Comparison of ENCODE assay signal across 8 mouse cellular contexts in genomic region chr7:67758858-67759628, GRCm38 (mm10). TPM values are rescaled to one million over a fixed set of nuclear protein-coding genes. Genes with fewer than 3 reads are reported as not detected.
DNase-seq lines count a peak whose midpoint lies in the region; ATAC-seq lines count a peak whose summit lies in the region.

No protein-coding gene starts in this region.

- H3K9me3 ChIP-seq in kidney, embryonic 16.5 days (ENCODE audit: low read length) = no peaks in the 10 kb centered on the region
- no peaks in the 10 kb centered on the region for H3K9me3 ChIP-seq in limb, embryonic 15.5 days
- H3K9me3 ChIP-seq in midbrain, embryonic 16.5 days (replicated peaks; ENCODE audit: control insufficient read depth, low read length, poor library complexity, severe bottlenecking) = no peaks in the 10 kb centered on the region

- under 1% methylated on average over 91 of the region's 92 CpGs for WGBS in kidney, embryonic 16.5 days
- WGBS in limb, embryonic 15.5 days = under 1% methylated on average over 91 of the region's 92 CpGs
- WGBS in midbrain, embryonic 16.5 days = under 1% methylated on average over 92 of the region's 92 CpGs

- ATAC-seq in kidney, embryonic 16.5 days (ENCODE audit: low FRiP score, low TSS enrichment) = peak; percentile 82
- peak; percentile 62 for ATAC-seq in limb, embryonic 15.5 days (ENCODE audit: insufficient number of reproducible peaks, low FRiP score, low TSS enrichment, low read depth)
- peak; percentile 87 for ATAC-seq in midbrain, embryonic 16.5 days

- H3K4me3 ChIP-seq in kidney, embryonic 16.5 days (ENCODE audit: low read length) = peak overlapping the region; percentile 53
- peak overlapping the region; percentile 60 for H3K4me3 ChIP-seq in limb, embryonic 15.5 days
- H3K4me3 ChIP-seq in midbrain, embryonic 16.5 days (ENCODE audit: low read depth, low read length) = peak overlapping the region; percentile 72

- H3K4me1 ChIP-seq in kidney, embryonic 16.5 days (ENCODE audit: insufficient read depth, low read length) = peaks cover 10% of the 10 kb centered on the region
- H3K4me1 ChIP-seq in limb, embryonic 15.5 days = peaks cover 22% of the 10 kb centered on the region
- H3K4me1 ChIP-seq in midbrain, embryonic 16.5 days (ENCODE audit: control insufficient read depth, insufficient read depth, low read length) = peaks cover 4% of the 10 kb centered on the region; the same call in 1 of the 2 replicates

- H3K36me3 ChIP-seq in kidney, embryonic 16.5 days (ENCODE audit: insufficient read depth, low read length) = no peaks in the 10 kb centered on the region
- no peaks in the 10 kb centered on the region for H3K36me3 ChIP-seq in limb, embryonic 15.5 days
- H3K36me3 ChIP-seq in midbrain, embryonic 16.5 days (ENCODE audit: control insufficient read depth, insufficient read depth, low read length) = no peaks in the 10 kb centered on the region

- H3K27me3 ChIP-seq in kidney, embryonic 16.5 days (ENCODE audit: insufficient read depth, low read length) = peaks cover 24% of the 10 kb centered on the region
- H3K27me3 ChIP-seq in limb, embryonic 15.5 days = peaks cover 28% of the 10 kb centered on the region
- H3K27me3 ChIP-seq in midbrain, embryonic 16.5 days (ENCODE audit: control insufficient read depth, insufficient read depth, low read depth, low read length) = peaks cover 7% of the 10 kb centered on the region

- H3K27ac ChIP-seq in kidney, embryonic 16.5 days (ENCODE audit: low read length) = no peak overlapping the region
- H3K27ac ChIP-seq in limb, embryonic 15.5 days = peak overlapping the region; percentile 47; the same call in 1 of the 2 replicates
- H3K27ac ChIP-seq in midbrain, embryonic 16.5 days (ENCODE audit: low read length) = peak overlapping the region; percentile 76

- H3K9ac ChIP-seq in kidney, embryonic 16.5 days (replicated peaks; ENCODE audit: low read length) = peak overlapping the region; percentile 62
- peak overlapping the region; percentile 18; the same call in 1 of the 2 replicates for H3K9ac ChIP-seq in limb, embryonic 15.5 days
- H3K9ac ChIP-seq in midbrain, embryonic 16.5 days (ENCODE audit: low read depth, low read length) = peak overlapping the region; percentile 63

- DNase-seq in kidney, adult 9 months = peak; percentile 16
- DNase-seq in kidney, adult 18-20 months = no peak
- peak; percentile 59 to 65 for DNase-seq in cerebellum, postnatal 10 days
- DNase-seq in gastrocnemius, postnatal 10 days = peak; percentile 74
- DNase-seq in testis, postnatal 10 days (ENCODE audit: low spot score) = peak; percentile 74

- H3K4me2 ChIP-seq in kidney, embryonic 16.5 days (replicated peaks; ENCODE audit: low read depth, low read length) = peak overlapping the region; percentile 100
- H3K4me2 ChIP-seq in limb, embryonic 15.5 days = peak overlapping the region; percentile 97
- peak overlapping the region; percentile 97 for H3K4me2 ChIP-seq in midbrain, embryonic 16.5 days (ENCODE audit: low read length)

RNA-seq across cellular contexts. Expression of gene Synm, which starts 0.5 kb away (rescaled TPM):
- 10 to 100 TPM; 78.3 to 80.3 TPM for total RNA-seq in gastrocnemius, postnatal 10 days (2021)
- 1.6 and 2.3 TPM in 2 replicates for polyA plus RNA-seq in kidney, embryonic 16.5 days (2015; fragmentation: Nextera tagmentation; extraction: Ambion mirVana)
- 1.8 TPM in 2 replicates for polyA plus RNA-seq in limb, embryonic 15.5 days (2015; fragmentation: Nextera tagmentation; extraction: Ambion mirVana)
- polyA plus RNA-seq in midbrain, embryonic 16.5 days (2015; fragmentation: Nextera tagmentation; extraction: Ambion mirVana) = 4.6 and 5.1 TPM in 2 replicates
